Mouse (Mus musculus) stomach, postnatal 0 days (tissue): ENCODE measurements around the gene Gskip.

Experiments
- CTCF ChIP-seq: IDR thresholded peaks from 2 replicates; pipeline ENCODE4 v1.5.1; 2016; ENCODE audit warnings: antibody characterized with exemption, low read depth, mild to moderate bottlenecking, moderate library complexity
- EP300 ChIP-seq: optimal IDR thresholded peaks from 2 replicates; pipeline ENCODE3; 2016; ENCODE audit warnings: antibody characterized with exemption

DNA sequence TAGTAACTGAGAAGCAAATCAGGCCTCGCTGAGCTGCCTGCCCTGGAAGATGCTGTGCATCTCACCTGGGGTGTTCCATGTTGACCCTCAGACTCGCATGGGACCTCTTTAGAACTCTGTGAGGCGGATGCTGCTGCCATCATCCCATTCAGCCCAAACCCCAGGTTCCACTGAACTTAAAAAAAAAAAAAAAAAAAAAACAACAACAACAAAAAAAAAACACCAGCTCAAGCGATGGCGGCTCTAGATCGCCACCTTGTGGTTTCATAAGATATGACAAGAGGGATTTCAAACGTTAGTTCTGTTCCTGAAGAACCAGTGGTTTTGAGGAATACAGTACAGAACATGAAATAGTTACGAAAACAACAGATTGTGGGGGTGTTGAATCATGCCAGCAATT, 43.3 kb downstream of the Gskip start:
- TF ChIP-seq CTCF (peak; percentile 78), EP300 (no peak)
